Mouse (Mus musculus) embryonic facial prominence, embryonic 14.5 days (tissue): ENCODE measurements around the gene Sgca. TPM values are rescaled to one million over a fixed set of nuclear protein-coding genes. Genes with fewer than 3 reads are reported as not detected.

Experiments
- ATAC-seq: fragments of 200-750 bp; cut with Nextera tagmentation; 2 replicates; pipeline ENCODE4 v1.8.0; 2017; ENCODE audit warnings: low read depth, moderate number of reproducible peaks, moderate TSS enrichment
- DNase-seq: peaks from one replicate; pipeline ENCODE4 v3.0.0-alpha.2; 2015; ENCODE audit warnings: low spot score
- H3K27ac ChIP-seq: fragments of 300-500 bp; sonication (generic); replicated peaks from 2 replicates; pipeline ENCODE4 v1.5.1; 2014; ENCODE audit warnings: low read depth, mild to moderate bottlenecking, low read length, moderate library complexity
- H3K27me3 ChIP-seq: fragments of 300-500 bp; sonication (generic); replicated peaks from 2 replicates; pipeline ENCODE4 v1.6.1; 2014; ENCODE audit warnings: low read length; ENCODE audit not compliant: control insufficient read depth, insufficient read depth
- H3K36me3 ChIP-seq: fragments of 300-500 bp; sonication (generic); 2 replicates; pipeline ENCODE4 v1.6.1; 2014; ENCODE audit warnings: low read length, mixed read lengths; ENCODE audit not compliant: control insufficient read depth, insufficient read depth
- H3K4me1 ChIP-seq: fragments of 300-500 bp; sonication (generic); 2 replicates; pipeline ENCODE4 v1.6.1; 2014; ENCODE audit warnings: antibody characterized with exemption, low read length; ENCODE audit not compliant: control insufficient read depth, insufficient read depth
- H3K4me2 ChIP-seq: fragments of 300-500 bp; sonication (generic); 2 replicates; pipeline ENCODE4 v1.6.1; 2014; ENCODE audit warnings: low read depth, mild to moderate bottlenecking, low read length, moderate library complexity, mixed read lengths
- H3K4me3 ChIP-seq: fragments of 300-500 bp; sonication (generic); 2 replicates; pipeline ENCODE4 v1.5.1; 2014; ENCODE audit warnings: low read depth, mild to moderate bottlenecking, low read length
- H3K9ac ChIP-seq: fragments of 300-500 bp; sonication (generic); 2 replicates; pipeline ENCODE4 v1.6.1; 2014; ENCODE audit warnings: low read depth, mild to moderate bottlenecking, low read length, moderate library complexity, mixed read lengths
- H3K9me3 ChIP-seq: fragments of 300-500 bp; sonication (generic); 2 replicates; pipeline ENCODE4 v1.6.1; 2016; ENCODE audit warnings: low read length; ENCODE audit not compliant: control insufficient read depth
- WGBS: fragments of 180-500 bp; shearing (Covaris S2); extraction: QIAGEN DNeasy Blood & Tissue Kit; methylation state at CpG from one replicate; pipeline ENCODE4 v1.1.7; 2014; 5-methylcytosine and 5-hydroxymethylcytosine counted together
- polyA plus RNA-seq: library from polyadenylated mRNA; unstranded; fragments of >200 nt; fragmentation: Nextera tagmentation; extraction: Ambion mirVana; gene quantifications from 2 replicates; pipeline ENCODE4 v1.2.1, GENCODE M21; 2014

Gene Sgca
- polyA plus RNA-seq, 1 experiment from 2014 or later = 18.6 TPM

GRCm38 (mm10) chr11:95004937-95005198 lies 28.7 kb upstream of the Sgca start:
- peaks cover 60% of the 10 kb centered on the region for H3K36me3 ChIP-seq
- WGBS = 50% methylated on average over 6 of the region's 6 CpGs
- no peak for ATAC-seq

GRCm38 (mm10) chr11:95004136-95004936 lies 28.2 kb upstream of the Sgca start:
- H3K4me3 ChIP-seq = no peak overlapping the region
- no peaks in the 10 kb centered on the region for H3K9me3 ChIP-seq
- H3K36me3 ChIP-seq = peaks cover 65% of the 10 kb centered on the region
- 92% methylated on average over 12 of the region's 12 CpGs for WGBS
- no peak overlapping the region for H3K4me2 ChIP-seq
- H3K27ac ChIP-seq = no peak overlapping the region
- no peaks in the 10 kb centered on the region for H3K27me3 ChIP-seq
- H3K4me1 ChIP-seq = peaks cover 24% of the 10 kb centered on the region
- DNase-seq (no peak), ATAC-seq (no peak)
- H3K9ac ChIP-seq = no peak overlapping the region

More at GRCm38 (mm10) chr11:95004937-95005198, 28.7 kb upstream of the Sgca start:
- Histone ChIP-seq H3K27me3 (no peaks in the 10 kb centered on the region), H3K4me2 (no peak overlapping the region), H3K4me3 (no peak overlapping the region), H3K27ac (no peak overlapping the region), H3K4me1 (peaks cover 25% of the 10 kb centered on the region), H3K9ac (no peak overlapping the region), H3K9me3 (no peaks in the 10 kb centered on the region)
- no peak for DNase-seq

- H3K4me3 ChIP-seq = no peak overlapping the region
These were observed 26.6 kb upstream of the Sgca start for GRCm38 (mm10) chr11:95002705-95003104.

GRCm38 (mm10) chr11:95001584-95002347 lies 25.6 kb upstream of the Sgca start:
- Histone ChIP-seq H3K27ac (no peak overlapping the region), H3K36me3 (peaks cover 90% of the 10 kb centered on the region), H3K27me3 (no peaks in the 10 kb centered on the region), H3K4me3 (no peak overlapping the region), H3K4me2 (no peak overlapping the region), H3K9ac (no peak overlapping the region), H3K9me3 (no peaks in the 10 kb centered on the region), H3K4me1 (peaks cover 5% of the 10 kb centered on the region; the same call in 1 of the 2 replicates)
- DNase-seq = no peak
- ATAC-seq = no peak
- 88% methylated on average over 21 of the region's 21 CpGs for whole genome bisulfite sequencing

More at GRCm38 (mm10) chr11:95002705-95003104, 26.6 kb upstream of the Sgca start:
- WGBS = 93% methylated on average over 8 of the region's 8 CpGs
- no peak for ATAC-seq
- peaks cover 81% of the 10 kb centered on the region for H3K36me3 ChIP-seq
- H3K9ac ChIP-seq = no peak overlapping the region
- no peak overlapping the region for H3K4me2 ChIP-seq
- no peaks in the 10 kb centered on the region for H3K27me3 ChIP-seq
- peaks cover 14% of the 10 kb centered on the region for H3K4me1 ChIP-seq
- H3K9me3 ChIP-seq = no peaks in the 10 kb centered on the region
- no peak for DNase-seq
- H3K27ac ChIP-seq = no peak overlapping the region

- Histone ChIP-seq H3K27ac (0 out of 2 replicates have a peak overlapping the region, but pooled peaks have one; percentile 16), H3K9me3 (no peaks in the 10 kb centered on the region), H3K27me3 (no peaks in the 10 kb centered on the region), H3K4me2 (no peak overlapping the region), H3K36me3 (peaks cover 97% of the 10 kb centered on the region), H3K4me3 (no peak overlapping the region), H3K4me1 (peaks cover 2% of the 10 kb centered on the region; the same call in 1 of the 2 replicates), H3K9ac (no peak overlapping the region)
- 4% methylated on average over 8 of the region's 8 CpGs for WGBS
- peak; percentile 50; the same call in 1 of the 2 replicates for ATAC-seq
- DNase-seq = peak; percentile 85
These were observed 24.9 kb upstream of the Sgca start for GRCm38 (mm10) chr11:95001058-95001457.

GRCm38 (mm10) chr11:95000548-95000947 lies 24.4 kb upstream of the Sgca start:
- 39% methylated on average over 4 of the region's 4 CpGs for WGBS
- Histone ChIP-seq H3K36me3 (peaks cover 94% of the 10 kb centered on the region), H3K27ac (0 out of 2 replicates have a peak overlapping the region, but pooled peaks have one; percentile 16), H3K9ac (no peak overlapping the region), H3K4me3 (no peak overlapping the region), H3K9me3 (no peaks in the 10 kb centered on the region), H3K4me1 (peaks cover 3% of the 10 kb centered on the region), H3K4me2 (no peak overlapping the region), H3K27me3 (no peaks in the 10 kb centered on the region)
- DNase-seq = no peak
- no peak for ATAC-seq

GRCm38 (mm10) chr11:95000128-95000527 lies 24.0 kb upstream of the Sgca start:
- Histone ChIP-seq H3K27me3 (no peaks in the 10 kb centered on the region), H3K36me3 (peaks cover 89% of the 10 kb centered on the region), H3K4me1 (peaks cover 7% of the 10 kb centered on the region), H3K4me3 (no peak overlapping the region), H3K27ac (0 out of 2 replicates have a peak overlapping the region, but pooled peaks have one; percentile 16), H3K4me2 (no peak overlapping the region), H3K9ac (no peak overlapping the region), H3K9me3 (no peaks in the 10 kb centered on the region)
- no peak for ATAC-seq
- 76% methylated on average over 8 of the region's 8 CpGs for WGBS
- DNase-seq = no peak

GRCm38 (mm10) chr11:94998041-94998531 lies 22.0 kb upstream of the Sgca start:
- Histone ChIP-seq H3K27me3 (no peaks in the 10 kb centered on the region), H3K9ac (no peak overlapping the region), H3K4me1 (peaks cover 28% of the 10 kb centered on the region), H3K9me3 (no peaks in the 10 kb centered on the region), H3K4me2 (no peak overlapping the region), H3K27ac (no peak overlapping the region), H3K4me3 (no peak overlapping the region), H3K36me3 (peaks cover 69% of the 10 kb centered on the region)
- 83% methylated on average over 14 of the region's 16 CpGs for WGBS
- DNase-seq (no peak), ATAC-seq (0 out of 2 replicates have a peak, but pooled peaks have one; percentile 7)
